Mouse (Mus musculus): ENCODE measurements around the gene Depdc7.

DNA sequence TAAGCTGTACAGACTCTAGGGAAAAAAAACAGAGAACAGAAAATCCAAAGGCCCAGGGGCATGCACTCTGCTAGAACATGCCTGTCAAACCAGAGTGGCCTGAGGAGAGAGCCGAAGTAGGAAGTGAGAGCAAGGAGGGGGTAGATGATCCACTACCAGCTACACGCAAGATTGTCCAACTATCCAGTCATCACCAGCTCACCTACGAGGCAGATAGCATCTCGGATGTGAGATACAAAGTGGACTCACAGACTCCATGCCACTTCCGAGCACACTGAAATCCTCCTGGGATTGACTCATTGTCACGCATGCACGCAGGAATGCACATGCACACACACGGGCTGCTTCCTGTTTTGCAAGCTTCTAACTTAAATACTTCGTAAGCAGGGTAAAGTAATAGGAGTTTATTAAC lies 10.6 kb downstream of the Depdc7 start:
- TF ChIP-seq CTCF (IDR thresholded peaks at IDR 0.05; ENCODE audit: control insufficient read depth, insufficient read depth, insufficient replicate concordance, low read depth, low read length) (no peak), POLR2A (IDR thresholded peaks at IDR 0.05; ENCODE audit: control insufficient read depth, low read depth, low read length) (no peak)

Measured in testis, adult 2 months (tissue).